Mouse (Mus musculus) G1E-ER4 (cell line): Measurements from ENCODE around the gene Serpinb2. TPM values are rescaled to one million over a fixed set of nuclear protein-coding genes. Genes with fewer than 3 reads are reported as not detected.

Experiments
- GATA1 ChIP-seq: IDR thresholded peaks from one replicate; pipeline ENCODE4 v1.8.0; 2012; ENCODE audit warnings: low read length, inconsistent platforms
- polyA plus RNA-seq: library from polyadenylated mRNA; stranded (reverse); fragments of >175 nt; gene quantifications from 2 replicates; pipeline ENCODE4 v1.2.3, GENCODE M21; 2012

The Serpinb2 gene
- not detected in 2 replicates for polyA plus RNA-seq

DNA sequence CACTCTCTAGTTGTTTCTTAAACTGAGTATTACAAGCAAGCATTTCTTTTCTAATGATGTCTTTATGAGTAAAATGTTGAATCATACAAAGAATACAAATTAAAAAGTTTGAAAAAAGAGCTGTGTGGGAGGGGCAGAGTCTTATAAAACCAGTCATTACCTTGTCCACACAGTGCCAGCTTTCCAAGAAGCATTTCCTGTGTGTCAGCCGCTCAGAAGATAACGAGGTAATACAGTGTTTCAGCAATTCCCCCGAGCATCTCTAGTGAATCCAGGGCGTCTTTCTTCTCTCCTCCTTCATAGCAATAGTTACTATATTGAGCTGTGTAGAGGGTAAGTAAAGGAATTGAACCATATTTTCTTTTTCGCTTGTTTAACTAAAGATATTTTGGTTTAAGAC lies at the start of gene Serpinb2:
Gene Serpinb2, plus strand, starts transcription at position 172 of the 400 bp plus-strand sequence.
- no peak for TF ChIP-seq GATA1

DNA sequence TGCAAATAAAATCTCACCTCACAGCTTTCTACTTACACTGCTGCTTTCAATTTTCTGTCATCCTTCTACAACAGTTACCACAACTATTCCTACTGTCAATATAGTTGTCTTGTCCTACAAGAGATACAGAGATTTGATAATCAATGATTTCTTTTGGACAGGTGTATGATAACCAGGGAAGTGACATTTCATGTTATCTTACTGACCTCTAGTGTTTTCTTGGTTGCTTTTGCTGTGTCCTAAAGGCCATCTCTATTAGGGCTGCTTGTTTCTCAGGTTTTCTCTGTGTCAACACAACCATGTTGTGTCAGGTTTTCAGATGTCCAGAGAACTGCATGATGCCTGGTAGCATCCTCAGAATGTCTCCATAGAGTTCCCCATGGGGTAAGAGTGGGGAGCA lies 31.3 kb upstream of the Serpinb2 start:
- no peak for TF ChIP-seq GATA1

DNA sequence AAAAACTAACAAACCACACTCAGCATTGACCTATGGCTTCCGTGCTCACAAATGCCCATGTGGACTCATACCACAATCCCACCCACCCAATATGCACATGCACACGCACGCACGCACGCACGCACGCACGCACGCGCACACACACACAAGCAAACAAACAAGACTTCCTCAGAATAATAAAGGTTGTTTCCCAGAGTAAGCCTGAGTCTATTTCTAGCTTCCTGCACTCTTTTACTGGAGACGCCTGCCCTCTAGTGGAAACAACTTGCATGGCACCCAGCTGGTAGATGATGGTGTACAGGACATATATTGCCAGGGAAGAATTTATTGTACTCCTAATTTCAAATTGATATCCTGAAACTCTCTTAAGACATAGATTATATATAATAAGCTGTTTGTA lies 29.8 kb upstream of the Serpinb2 start:
- TF ChIP-seq GATA1 = no peak

DNA sequence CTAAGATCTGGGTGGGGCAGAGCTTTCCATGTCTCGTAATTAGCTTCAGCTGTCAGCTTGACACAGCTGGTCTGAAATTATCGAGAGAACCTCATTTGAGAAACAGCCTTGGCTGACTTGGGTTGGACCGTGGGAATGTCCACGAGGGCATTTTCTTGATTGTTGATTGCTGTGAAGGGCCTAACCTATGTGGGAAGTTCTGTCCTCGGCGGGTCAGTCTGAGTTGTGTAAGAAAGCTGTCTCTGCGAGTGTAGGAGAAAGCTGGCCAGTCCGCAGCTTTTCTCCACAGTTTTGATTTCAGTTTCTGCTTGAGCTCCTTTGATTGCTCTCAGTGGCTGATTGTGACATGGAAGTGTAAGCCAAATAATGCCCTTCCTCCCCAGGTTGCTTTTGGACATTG lies 21.6 kb upstream of the Serpinb2 start:
- TF ChIP-seq GATA1 = no peak

DNA sequence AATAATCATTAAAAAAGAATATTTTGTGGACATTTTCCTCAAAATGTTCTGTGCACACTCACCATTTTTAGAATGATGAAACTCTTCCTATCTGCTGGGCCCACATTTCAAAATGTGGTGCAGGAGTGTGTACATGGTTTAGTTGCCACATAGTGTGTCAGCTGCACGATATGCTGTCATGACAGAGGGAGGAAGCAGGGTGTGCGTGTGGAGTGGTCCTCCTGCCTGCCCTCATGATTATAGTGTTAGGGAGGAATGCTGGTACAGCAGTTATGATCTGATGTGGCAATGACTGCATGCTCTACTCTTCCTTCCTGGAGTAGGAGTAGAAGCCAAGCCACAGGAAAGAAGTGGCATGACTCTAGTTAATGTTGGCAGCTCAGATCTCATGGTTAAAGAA lies 14.4 kb upstream of the Serpinb2 start:
- TF ChIP-seq GATA1 = no peak

DNA sequence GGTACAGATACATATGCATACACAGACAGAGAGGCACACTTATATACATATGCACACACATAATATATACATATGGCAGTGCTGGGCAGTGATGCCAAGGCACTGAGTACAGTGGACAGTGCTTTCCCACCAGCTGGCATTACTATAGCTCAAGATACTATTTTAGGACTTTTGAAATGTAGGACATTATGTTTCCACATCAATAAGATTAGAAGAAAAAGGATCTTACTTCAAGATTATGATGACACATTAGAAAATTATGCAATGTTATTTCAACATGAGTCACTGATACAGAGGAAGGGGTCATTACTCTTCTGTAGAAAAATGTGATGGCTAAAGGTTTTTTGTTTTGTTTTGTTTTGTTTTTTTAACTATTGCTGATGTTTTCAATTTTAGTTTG lies 9.2 kb upstream of the Serpinb2 start:
- TF ChIP-seq GATA1 = no peak

DNA sequence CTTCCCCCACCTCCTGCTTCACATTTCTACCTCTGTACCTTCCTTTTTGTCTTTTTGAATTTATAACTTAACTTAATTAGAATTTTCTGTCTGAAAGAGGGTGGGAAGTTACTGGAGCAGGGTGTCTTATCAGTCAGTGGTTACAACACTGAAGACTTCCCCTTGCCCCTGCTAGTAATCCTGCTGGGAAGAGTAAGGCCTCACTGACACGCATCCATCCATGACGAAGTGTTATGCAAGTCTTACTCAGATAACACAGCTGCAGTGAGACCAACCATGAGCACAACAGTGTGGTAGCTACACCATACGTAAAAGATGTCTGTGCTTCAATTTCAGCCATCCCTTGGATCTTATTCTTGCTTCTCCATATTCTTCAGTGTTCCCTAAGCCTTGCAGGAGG lies 7.9 kb upstream of the Serpinb2 start:
- no peak for TF ChIP-seq GATA1

DNA sequence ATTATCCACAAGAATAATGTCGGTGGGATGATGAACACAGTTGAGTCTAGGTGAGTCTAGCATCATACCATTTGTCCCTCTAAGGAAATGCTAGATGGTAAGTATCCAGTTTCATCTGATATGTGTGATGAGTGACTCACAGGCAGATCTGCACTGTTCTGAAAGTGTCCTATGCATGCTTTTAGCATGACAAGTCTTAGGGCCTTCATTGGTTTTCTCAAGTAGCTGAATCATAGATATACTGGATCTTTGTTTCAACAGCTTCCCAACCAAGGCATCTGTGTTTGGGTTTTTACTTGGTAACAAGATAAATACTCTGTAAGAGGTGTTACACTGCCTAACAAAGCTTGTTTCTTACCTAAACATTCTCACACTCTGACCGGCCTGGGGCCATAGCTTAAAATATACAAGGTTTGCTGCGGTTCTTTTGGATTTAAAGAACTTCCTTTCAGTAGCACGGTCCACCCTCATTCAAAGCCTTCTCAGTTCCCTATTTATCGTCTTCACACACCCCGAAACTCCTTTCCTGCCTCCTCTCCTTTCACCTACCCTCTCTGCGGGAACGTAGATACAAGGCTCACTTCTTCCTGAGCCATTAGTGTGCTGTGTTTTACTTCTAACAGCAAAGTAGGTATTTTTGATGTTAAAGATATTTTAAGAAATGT lies 5.2 kb upstream of the Serpinb2 start:
- TF ChIP-seq GATA1 = no peak

DNA sequence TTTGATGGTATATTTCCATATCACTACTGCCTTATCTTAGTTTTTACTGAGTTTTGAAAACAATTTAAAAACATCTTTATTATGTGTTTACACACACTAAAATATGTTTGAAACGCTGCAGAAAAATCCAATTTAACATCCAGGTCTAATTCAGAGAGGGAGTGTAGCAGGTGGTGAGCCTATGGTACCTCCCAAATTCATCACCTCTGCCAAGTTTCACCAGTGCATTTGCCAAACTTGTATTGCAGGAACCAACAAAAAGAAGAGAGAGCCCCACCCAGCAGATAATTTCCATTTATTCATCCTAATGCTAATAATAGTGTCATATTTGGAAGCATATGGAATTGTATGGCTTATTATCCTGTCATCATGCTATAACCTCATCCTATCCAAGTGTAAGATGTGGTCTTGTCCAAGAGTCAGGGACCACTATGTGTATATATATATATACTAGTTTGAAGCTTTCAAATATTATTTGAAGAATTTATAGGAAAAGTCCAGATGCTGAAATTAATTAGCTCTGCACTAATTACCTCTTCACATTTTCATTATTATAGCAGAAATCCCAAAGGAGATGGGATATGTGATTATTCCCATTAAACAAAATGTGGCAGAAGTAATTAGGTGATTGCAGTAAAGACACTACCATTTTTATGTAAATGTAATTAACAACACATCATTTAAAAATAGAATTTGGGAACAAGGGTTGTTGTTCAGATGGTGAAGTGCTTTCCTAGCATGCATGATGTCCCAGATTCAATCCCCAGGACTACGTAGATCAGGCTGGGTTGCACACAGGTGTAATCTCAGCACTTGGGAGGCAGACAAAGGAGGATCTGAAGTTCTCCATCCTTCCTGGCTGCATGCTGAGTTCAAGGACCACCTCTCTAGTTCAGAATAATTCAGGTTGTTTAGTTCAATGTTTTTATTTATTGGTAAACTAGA lies 1.2 kb downstream of the Serpinb2 start:
- TF ChIP-seq GATA1 = no peak

DNA sequence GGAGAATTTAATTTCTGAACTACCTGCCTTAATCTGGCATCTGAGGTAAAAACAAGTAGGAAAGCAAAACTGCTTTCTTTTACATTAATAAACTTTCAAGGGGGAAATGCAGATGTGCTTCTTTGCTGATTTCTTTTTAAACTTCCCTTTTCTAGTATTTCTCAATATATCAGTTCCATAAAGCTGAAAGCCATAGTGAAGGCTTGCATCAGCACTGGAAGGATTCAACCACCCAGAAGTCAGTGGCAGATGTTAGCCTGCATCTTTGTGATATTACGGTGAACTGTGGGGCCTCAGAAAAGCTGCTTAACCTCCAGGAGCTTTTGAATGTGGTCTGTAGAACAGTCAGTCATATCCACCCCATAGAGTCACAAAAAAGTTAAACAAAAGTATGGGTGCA lies 2.3 kb downstream of the Serpinb2 start:
- TF ChIP-seq GATA1 = no peak

DNA sequence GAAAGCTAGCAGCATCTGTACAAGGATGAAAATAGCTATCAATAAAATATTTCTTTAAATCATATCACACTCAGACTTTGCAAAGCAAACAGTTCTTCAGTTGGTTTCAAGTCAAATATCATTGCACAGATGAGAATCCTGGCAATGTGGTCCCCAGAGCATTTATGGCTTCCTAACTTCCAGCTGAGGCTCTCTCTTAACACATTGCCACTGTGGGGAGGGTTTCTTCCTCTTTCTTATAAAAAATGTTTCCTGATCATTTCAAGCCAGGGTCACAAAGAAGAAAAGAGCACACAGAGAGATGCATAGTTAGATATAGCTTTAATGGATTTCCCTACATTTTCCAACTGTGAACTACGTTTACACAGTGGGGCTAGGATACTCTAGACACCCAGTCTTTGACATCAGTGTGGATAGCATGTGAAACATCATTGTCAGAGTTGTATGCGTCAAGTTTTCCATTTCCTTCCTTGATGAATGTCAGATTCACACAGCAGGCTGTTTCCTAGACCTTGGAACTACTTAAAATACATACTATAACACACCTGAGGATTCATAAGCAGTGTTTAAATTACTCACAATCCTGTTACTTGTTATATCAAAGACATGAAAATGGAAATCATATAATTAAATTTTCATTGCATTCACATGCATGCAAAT lies 4.7 kb downstream of the Serpinb2 start:
- no peak for TF ChIP-seq GATA1

DNA sequence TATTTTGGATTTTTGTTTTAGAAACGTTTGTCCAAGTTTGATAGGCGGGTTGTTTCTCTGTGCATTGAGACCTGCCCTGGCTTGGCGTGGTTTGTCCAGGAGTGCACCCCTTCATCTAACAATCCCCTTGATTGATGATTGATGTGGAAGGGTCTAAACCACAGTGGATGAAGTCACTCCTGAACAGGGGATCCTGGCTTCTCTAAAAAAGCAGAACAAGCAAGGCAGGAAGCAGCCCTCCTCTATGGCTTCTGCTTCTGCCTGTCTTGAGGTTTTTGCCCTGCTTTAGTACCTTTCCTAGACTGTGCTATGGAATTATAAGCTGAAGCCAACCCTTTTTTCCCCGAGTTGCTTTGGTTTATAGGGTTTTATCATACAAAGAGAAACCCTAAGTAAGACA lies 14.4 kb downstream of the Serpinb2 start:
- TF ChIP-seq GATA1 = no peak

DNA sequence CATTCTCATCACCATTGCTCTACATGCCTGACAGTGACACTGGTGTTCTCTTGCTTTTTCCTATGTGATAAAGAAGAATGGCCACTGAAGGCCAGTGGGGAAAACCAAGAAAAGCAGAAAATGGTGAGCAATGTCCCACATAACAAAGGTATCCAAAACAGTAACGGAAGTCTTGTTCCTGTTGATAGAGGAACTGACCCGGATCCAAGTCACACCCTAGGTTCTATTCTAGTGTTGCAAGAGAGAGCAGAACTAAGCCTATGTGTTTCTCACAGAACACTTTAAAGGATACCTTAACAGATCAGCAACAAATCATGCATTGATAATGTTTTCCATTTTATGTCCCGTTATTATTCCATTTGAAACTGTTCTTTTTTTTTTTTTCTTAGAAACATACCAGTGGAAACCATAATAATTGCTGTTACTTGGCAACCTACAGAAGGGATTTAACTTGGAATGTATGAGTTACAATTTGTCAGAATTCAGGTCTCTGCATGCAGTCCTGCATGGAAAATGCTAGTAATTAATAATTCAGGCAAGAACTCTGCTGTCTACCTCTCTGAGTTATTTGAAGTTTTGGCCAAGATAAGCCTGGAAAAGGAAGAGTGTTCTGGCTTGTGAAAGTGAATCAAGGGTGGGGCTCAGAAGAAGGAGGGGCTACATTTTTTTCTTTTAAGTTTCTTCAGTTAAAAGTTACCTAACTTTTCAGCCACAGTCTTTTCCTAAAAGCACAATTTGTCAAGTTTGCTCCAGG lies 17.3 kb downstream of the Serpinb2 start:
- TF ChIP-seq GATA1 = no peak

DNA sequence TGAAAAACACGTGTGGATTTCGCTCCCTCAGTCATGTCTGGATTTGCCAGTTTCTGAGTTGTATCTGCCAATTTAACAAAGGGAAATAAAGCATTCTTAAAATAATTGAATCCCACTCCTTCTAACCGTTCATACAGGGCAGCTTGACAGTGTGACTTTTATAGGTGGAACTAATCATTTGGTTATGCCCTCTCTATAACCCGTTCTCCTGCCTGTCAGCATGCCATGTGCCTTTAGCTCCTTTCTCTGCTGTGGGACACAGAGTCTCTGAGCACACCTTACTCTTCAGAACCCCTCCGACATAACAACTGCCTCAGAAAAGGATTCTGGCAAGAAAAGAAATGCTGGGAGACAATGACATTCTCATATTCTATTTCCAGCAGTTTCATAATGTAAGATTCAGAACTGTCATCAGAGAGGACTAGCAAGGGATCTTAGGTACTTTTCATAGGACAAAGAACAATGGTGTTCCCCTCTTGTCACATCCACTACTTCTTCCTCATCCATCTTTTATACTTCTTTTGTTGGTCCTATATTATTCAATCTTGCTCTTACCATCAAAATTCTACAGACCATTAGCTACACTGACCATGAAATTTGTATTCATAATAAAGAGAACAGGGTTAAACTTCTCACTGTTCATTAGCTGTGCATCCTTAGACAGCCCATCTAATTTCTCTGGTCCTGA lies 18.3 kb downstream of the Serpinb2 start:
- no peak for TF ChIP-seq GATA1

DNA sequence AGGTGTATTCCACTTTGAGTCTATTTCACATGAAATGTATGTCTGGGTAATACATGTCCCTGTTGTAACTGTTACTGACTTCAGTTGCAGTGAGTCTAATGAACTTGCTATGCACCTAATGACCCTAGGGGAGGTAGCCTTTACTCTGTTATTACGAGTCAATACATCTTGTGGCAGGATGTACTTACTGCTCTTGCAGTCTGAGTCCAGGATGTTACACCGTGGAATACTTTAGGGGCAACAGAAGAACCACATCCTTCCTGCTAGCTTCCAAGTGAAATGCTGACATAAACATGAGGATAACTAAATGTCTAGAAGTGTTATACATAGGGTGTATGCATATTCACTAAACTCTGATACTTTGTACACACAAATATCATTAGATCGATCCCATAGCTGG lies 22.5 kb downstream of the Serpinb2 start:
- no peak for TF ChIP-seq GATA1
